In the genomic region with DNA sequence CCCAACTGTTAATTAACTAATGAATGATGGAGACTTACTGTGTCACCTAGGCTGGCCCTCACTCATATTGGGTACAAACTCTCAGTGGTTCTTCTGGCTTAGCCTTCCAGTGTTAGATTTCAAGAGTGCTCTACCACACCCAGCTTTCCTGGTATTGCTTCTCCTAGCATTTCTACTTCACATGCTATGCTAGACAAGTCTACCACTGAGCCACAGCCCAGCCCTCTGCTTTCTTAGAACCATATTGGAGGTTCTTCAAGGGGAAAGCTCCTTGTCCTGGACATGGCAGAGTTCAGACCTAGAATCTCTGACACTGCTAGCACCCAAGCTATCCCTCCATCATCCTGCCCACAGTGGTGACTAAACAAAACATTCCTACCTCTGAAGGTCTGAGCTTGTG, we compare ENCODE assay signal across 34 mouse cellular contexts. TPM values are rescaled to one million over a fixed set of nuclear protein-coding genes. Genes with fewer than 3 reads are reported as not detected.
DNase-seq lines count a peak whose midpoint lies in the region; ATAC-seq and TF ChIP-seq lines count a peak whose summit lies in the region.
"Had no signal": no experiment of that assay in that cellular context is flagged by ENCODE, and none has a peak within 500 bp of the region (broad histone marks: within the 10 kb centered on the region; RNA-seq: fewer than 3 reads in every experiment).

No protein-coding gene starts in this region.

- TF ChIP-seq EP300 in liver, embryonic 14.5 days (IDR thresholded peaks at IDR 0.05; ENCODE audit: low read depth), result no peak
- TF ChIP-seq EP300 in stomach, postnatal 0 days (optimal IDR thresholded peaks at IDR 0.05), result no peak

- H3K4me3 ChIP-seq in gastrocnemius, adult 2 months, result no peak overlapping the region
- no peak overlapping the region for H3K4me3 ChIP-seq in midbrain, embryonic 11.5 days (ENCODE audit: low read depth, low read length)
- no peak overlapping the region for H3K4me3 ChIP-seq in midbrain, embryonic 10.5 days
- no peak overlapping the region for H3K4me3 ChIP-seq in liver, embryonic 14.5 days (ENCODE audit: insufficient read depth in 1 of 2, low read depth in 2 of 2, low read length in 2 of 2)
- H3K4me3 ChIP-seq in stomach, postnatal 0 days (ENCODE audit: low read depth, low read length), result no peak overlapping the region
- H3K4me3 ChIP-seq in hindbrain, embryonic 16.5 days (ENCODE audit: low read length), result no peak overlapping the region
- H3K4me3 ChIP-seq: embryonic facial prominence, embryonic 13.5 days; forebrain, embryonic 13.5 days; hindbrain, embryonic 13.5 days; limb, embryonic 13.5 days; midbrain, embryonic 12.5 days; myocyte; neural tube, embryonic 12.5 days; stomach, embryonic 15.5 days had no signal

- no peak overlapping the region for H3K9ac ChIP-seq in midbrain, embryonic 11.5 days (ENCODE audit: low read length)
- peak overlapping the region; percentile 54 for H3K9ac ChIP-seq in liver, embryonic 14.5 days (replicated peaks)
- H3K9ac ChIP-seq in stomach, postnatal 0 days (ENCODE audit: low read length), result no peak overlapping the region
- no peak overlapping the region for H3K9ac ChIP-seq in hindbrain, embryonic 16.5 days (ENCODE audit: low read depth, low read length)
- H3K9ac ChIP-seq: embryonic facial prominence, embryonic 13.5 days; forebrain, embryonic 13.5 days; hindbrain, embryonic 13.5 days; limb, embryonic 13.5 days; midbrain, embryonic 12.5 days; neural tube, embryonic 12.5 days; stomach, embryonic 15.5 days had no signal

- TF ChIP-seq CTCF in gastrocnemius, adult 2 months (IDR thresholded peaks at IDR 0.05), result no peak
- no peak for TF ChIP-seq CTCF in liver, embryonic 14.5 days (IDR thresholded peaks at IDR 0.05; ENCODE audit: low read depth)
- TF ChIP-seq CTCF in stomach, postnatal 0 days (IDR thresholded peaks at IDR 0.05; ENCODE audit: low read depth), result no peak

- H3K27me3 ChIP-seq in midbrain, embryonic 11.5 days (ENCODE audit: control insufficient read depth, insufficient read depth, low read length), result no peaks in the 10 kb centered on the region
- H3K27me3 ChIP-seq in midbrain, embryonic 10.5 days (ENCODE audit: low read depth, poor library complexity, severe bottlenecking), result no peaks in the 10 kb centered on the region
- no peaks in the 10 kb centered on the region for H3K27me3 ChIP-seq in liver, embryonic 14.5 days (ENCODE audit: control insufficient read depth, insufficient read depth, low read length)
- no peaks in the 10 kb centered on the region for H3K27me3 ChIP-seq in stomach, postnatal 0 days (ENCODE audit: control insufficient read depth, insufficient read depth, low read length)
- H3K27me3 ChIP-seq in hindbrain, embryonic 16.5 days (replicated peaks; ENCODE audit: control insufficient read depth, insufficient read depth, low read length), result no peaks in the 10 kb centered on the region
- H3K27me3 ChIP-seq: embryonic facial prominence, embryonic 13.5 days; forebrain, embryonic 13.5 days; hindbrain, embryonic 13.5 days; limb, embryonic 13.5 days; midbrain, embryonic 12.5 days; neural tube, embryonic 12.5 days; Patski; stomach, embryonic 15.5 days had no signal

- no peak overlapping the region for H3K4me2 ChIP-seq in midbrain, embryonic 11.5 days
- peak overlapping the region; percentile 46 for H3K4me2 ChIP-seq in liver, embryonic 14.5 days (ENCODE audit: low read depth)
- no peak overlapping the region for H3K4me2 ChIP-seq in stomach, postnatal 0 days (replicated peaks; ENCODE audit: low read depth)
- H3K4me2 ChIP-seq in hindbrain, embryonic 16.5 days (ENCODE audit: low read length), result no peak overlapping the region
- H3K4me2 ChIP-seq: embryonic facial prominence, embryonic 13.5 days; forebrain, embryonic 13.5 days; heart, embryonic 11.5 days; hindbrain, embryonic 13.5 days; limb, embryonic 13.5 days; midbrain, embryonic 12.5 days; neural tube, embryonic 12.5 days; stomach, embryonic 15.5 days had no signal

- intact Hi-C loops in gastrocnemius, adult 2 months (cut with DNase I), result no loop called here

- H3K27ac ChIP-seq in gastrocnemius, adult 2 months, result peak overlapping the region; percentile 54
- no peak overlapping the region for H3K27ac ChIP-seq in midbrain, embryonic 11.5 days (ENCODE audit: low read depth, low read length)
- no peak overlapping the region for H3K27ac ChIP-seq in midbrain, embryonic 10.5 days (replicated peaks)
- peak overlapping the region; percentile 99 for H3K27ac ChIP-seq in liver, embryonic 14.5 days
- 0 out of 2 replicates have a peak overlapping the region, but pooled peaks have one; percentile 25 for H3K27ac ChIP-seq in stomach, postnatal 0 days (replicated peaks)
- H3K27ac ChIP-seq in hindbrain, embryonic 16.5 days (ENCODE audit: low read depth, low read length), result no peak overlapping the region; the same call in 1 of the 2 replicates
- H3K27ac ChIP-seq: embryonic facial prominence, embryonic 13.5 days; forebrain, embryonic 13.5 days; hindbrain, embryonic 13.5 days; limb, embryonic 13.5 days; midbrain, embryonic 12.5 days; neural tube, embryonic 12.5 days; stomach, embryonic 15.5 days had no signal

- H3K9me3 ChIP-seq in midbrain, embryonic 11.5 days (ENCODE audit: control insufficient read depth, low read length), result no peaks in the 10 kb centered on the region
- H3K9me3 ChIP-seq in midbrain, embryonic 10.5 days (replicated peaks), result no peaks in the 10 kb centered on the region
- H3K9me3 ChIP-seq in liver, embryonic 14.5 days (ENCODE audit: control insufficient read depth, low read length), result no peaks in the 10 kb centered on the region
- no peaks in the 10 kb centered on the region for H3K9me3 ChIP-seq in stomach, postnatal 0 days (ENCODE audit: control insufficient read depth, low read length)
- H3K9me3 ChIP-seq in hindbrain, embryonic 16.5 days (ENCODE audit: control insufficient read depth, low read length), result no peaks in the 10 kb centered on the region
- H3K9me3 ChIP-seq: embryonic facial prominence, embryonic 13.5 days; forebrain, embryonic 13.5 days; G1E; hindbrain, embryonic 13.5 days; limb, embryonic 13.5 days; midbrain, embryonic 12.5 days; neural tube, embryonic 12.5 days; stomach, embryonic 15.5 days had no signal

- H3K4me1 ChIP-seq in midbrain, embryonic 11.5 days (ENCODE audit: control insufficient read depth, insufficient read depth, low read length), result no peaks in the 10 kb centered on the region
- peaks cover 12% of the 10 kb centered on the region for H3K4me1 ChIP-seq in midbrain, embryonic 10.5 days
- H3K4me1 ChIP-seq in liver, embryonic 14.5 days (replicated peaks; ENCODE audit: control insufficient read depth in 2 of 2, insufficient read depth in 2 of 2, low read length in 1 of 2), result peaks cover 56 to 58% of the 10 kb centered on the region in 2 experiments
- 0 out of 2 replicates have a peak, but pooled peaks cover under 1% of the 10 kb centered on the region for H3K4me1 ChIP-seq in stomach, postnatal 0 days (replicated peaks; ENCODE audit: control insufficient read depth, insufficient read depth)
- H3K4me1 ChIP-seq in hindbrain, embryonic 16.5 days (ENCODE audit: control insufficient read depth, insufficient read depth, low read depth, low read length), result peaks cover 6% of the 10 kb centered on the region; the same call in 1 of the 2 replicates

- no peak for DNase-seq in gastrocnemius, adult 2 months
- no peak for DNase-seq in gastrocnemius, postnatal 10 days
- peak; percentile 26 for DNase-seq in midbrain, embryonic 11.5 days (ENCODE audit: low spot score, missing footprints)
- no peak for DNase-seq in midbrain, embryonic 10.5 days (ENCODE audit: low spot score)
- peak in 1 of 3 experiments; percentile 68 for DNase-seq in liver, embryonic 14.5 days (ENCODE audit: low read depth in 3 of 3, low spot score in 3 of 3)
- no peak for DNase-seq in stomach, postnatal 0 days (ENCODE audit: low spot score)
- no peak for DNase-seq in left cerebral cortex, adult 8-10 months (ENCODE audit: low spot score in 2 of 2)
- DNase-seq: adrenal gland, postnatal 10 days; cerebellum, adult 18-20 months; cerebellum, postnatal 10 days; gastrocnemius, postnatal 25 days; heart, adult 18-20 months; heart, postnatal 4 days; kidney, postnatal 4 days; lung, adult 2 months; thymus, postnatal 36 days had no signal

- H3K36me3 ChIP-seq in midbrain, embryonic 11.5 days (ENCODE audit: control insufficient read depth, insufficient read depth, low read length), result no peaks in the 10 kb centered on the region
- H3K36me3 ChIP-seq in midbrain, embryonic 10.5 days, result no peaks in the 10 kb centered on the region
- H3K36me3 ChIP-seq in liver, embryonic 14.5 days (replicated peaks; ENCODE audit: control insufficient read depth, insufficient read depth, low read depth), result no peaks in the 10 kb centered on the region
- H3K36me3 ChIP-seq in stomach, postnatal 0 days (ENCODE audit: control insufficient read depth, insufficient read depth, low read length), result no peaks in the 10 kb centered on the region
- no peaks in the 10 kb centered on the region for H3K36me3 ChIP-seq in hindbrain, embryonic 16.5 days (ENCODE audit: control insufficient read depth, insufficient read depth, low read length)
- H3K36me3 ChIP-seq: embryonic facial prominence, embryonic 13.5 days; G1E; hindbrain, embryonic 13.5 days; limb, embryonic 13.5 days; midbrain, embryonic 12.5 days; neural tube, embryonic 12.5 days; stomach, embryonic 15.5 days had no signal

- ATAC-seq in midbrain, embryonic 11.5 days (ENCODE audit: low FRiP score), result no peak
- no peak for ATAC-seq in liver, embryonic 14.5 days (ENCODE audit: insufficient read depth)
- no peak for ATAC-seq in stomach, postnatal 0 days (ENCODE audit: low FRiP score, low TSS enrichment)
- no peak for ATAC-seq in hindbrain, embryonic 16.5 days
- ATAC-seq: forebrain, embryonic 13.5 days; intestine, postnatal 0 days; Patski had no signal

RNA-seq across cellular contexts. Expression of gene Pcx, which starts 44.0 kb away (rescaled TPM):
- total RNA-seq in gastrocnemius, adult 2 months (2021), result 100 to 1,000 TPM in 1 of 2 experiments, 10 to 100 TPM in 1; 94.6 to 119 TPM
- total RNA-seq in gastrocnemius, postnatal 10 days (2021), result 10 to 100 TPM; 12.7 to 18.1 TPM
- polyA plus RNA-seq in midbrain, embryonic 11.5 days (2014; fragmentation: Nextera tagmentation; extraction: Ambion mirVana), result 13.8 and 14.0 TPM in 2 replicates
- polyA plus RNA-seq in midbrain, embryonic 10.5 days (2016; fragmentation: Nextera tagmentation; extraction: Ambion mirVana), result 20.9 and 24.1 TPM in 2 replicates
- polyA plus RNA-seq in liver, embryonic 14.5 days (2012; rRNA removed), result 14.7 and 16.4 TPM in 2 replicates
- 25.6 and 29.1 TPM in 2 replicates for polyA plus RNA-seq in liver, embryonic 14.5 days (2014; fragmentation: Nextera tagmentation; extraction: Ambion mirVana)
- polyA plus RNA-seq in stomach, postnatal 0 days (2015; fragmentation: Nextera tagmentation; extraction: Ambion mirVana), result 28.9 and 33.9 TPM in 2 replicates
- total RNA-seq in left cerebral cortex, adult 8-10 months (2022), result 10 to 100 TPM; 75.7 to 85.2 (median 81.3) TPM
- polyA plus RNA-seq in hindbrain, embryonic 16.5 days (2015; fragmentation: Nextera tagmentation; extraction: Ambion mirVana), result 52.5 and 53.2 TPM in 2 replicates

RNA-seq across cellular contexts. Expression of gene 2010003K11Rik, which starts 55.9 kb away (rescaled TPM):
- not detected for total RNA-seq in gastrocnemius, adult 2 months (2021)
- not detected for total RNA-seq in gastrocnemius, postnatal 10 days (2021)
- polyA plus RNA-seq in midbrain, embryonic 11.5 days (2014; fragmentation: Nextera tagmentation; extraction: Ambion mirVana), result not detected in 2 replicates
- polyA plus RNA-seq in midbrain, embryonic 10.5 days (2016; fragmentation: Nextera tagmentation; extraction: Ambion mirVana), result not detected in 2 replicates
- polyA plus RNA-seq in liver, embryonic 14.5 days (2012; rRNA removed), result 0.03 TPM in 1 of 2 replicates, not detected in the other
- polyA plus RNA-seq in liver, embryonic 14.5 days (2014; fragmentation: Nextera tagmentation; extraction: Ambion mirVana), result 0.08 and 0.15 TPM in 2 replicates
- 0.74 and 1.5 TPM in 2 replicates for polyA plus RNA-seq in stomach, postnatal 0 days (2015; fragmentation: Nextera tagmentation; extraction: Ambion mirVana)
- not detected for total RNA-seq in left cerebral cortex, adult 8-10 months (2022)
- not detected in 2 replicates for polyA plus RNA-seq in hindbrain, embryonic 16.5 days (2015; fragmentation: Nextera tagmentation; extraction: Ambion mirVana)
- total RNA-seq: common myeloid progenitor, adult 5-6 weeks; heart, postnatal 4 days; layer of hippocampus, adult 8-10 months; left cerebral cortex, postnatal 14 days; megakaryocyte progenitor cell, adult 5-6 weeks; midbrain, postnatal 0 days had no signal
- polyA plus RNA-seq: embryonic facial prominence, embryonic 13.5 days; forebrain, embryonic 13.5 days; G1E; heart, embryonic 11.5 days; hindbrain, embryonic 13.5 days; limb, embryonic 13.5 days; midbrain, embryonic 12.5 days; midbrain, postnatal 0 days; neural tube, embryonic 12.5 days had no signal

Comparison
In these comparisons a context has a peak if more than half of its experiments do, and no peak if none do; other contexts are left out.
1. H3K27ac ChIP-seq: peak in gastrocnemius, adult 2 months (single experiment), liver, embryonic 14.5 days (single experiment) and stomach, postnatal 0 days (single experiment); none in midbrain, embryonic 11.5 days (single experiment), midbrain, embryonic 10.5 days (single experiment) and hindbrain, embryonic 16.5 days (single experiment).